Mouse (Mus musculus) heart, adult 18-20 months (tissue): ENCODE measurements around the gene Cox6b2. TPM values are rescaled to one million over a fixed set of nuclear protein-coding genes. Genes with fewer than 3 reads are reported as not detected.

Experiments used
- DNase-seq, 2 experiments: peaks; one replicate each; pipeline ENCODE4 v3.0.0; 2021 to 2022; ENCODE audit warnings: mixed read lengths in 1 of 2
- total RNA-seq, 2 experiments: library from RNA; stranded (reverse); gene quantifications; 2 replicates each; pipeline ENCODE4 v1.2.3; 2021

Cox6b2 gene
- total RNA-seq, 2 experiments from 2014 or later: 1.4 to 2.3 TPM

- no peak for DNase-seq
Measured at GRCm38 (mm10) chr7:4719276-4719675, 33.6 kb downstream of the Cox6b2 start.

- no peak for DNase-seq
Measured at GRCm38 (mm10) chr7:4716955-4717354, 35.9 kb downstream of the Cox6b2 start.

GRCm38 (mm10) chr7:4712594-4712993, 40.3 kb downstream of the Cox6b2 start:
- DNase-seq: no peak

GRCm38 (mm10) chr7:4705098-4705497, 47.8 kb downstream of the Cox6b2 start:
- DNase-seq: peak; percentile 15 to 49

GRCm38 (mm10) chr7:4703195-4703594, 49.7 kb downstream of the Cox6b2 start:
- DNase-seq: no peak

- no peak for DNase-seq
Measured at GRCm38 (mm10) chr7:4702334-4702733, 50.6 kb downstream of the Cox6b2 start.

Other genes with a start within 250 kb of the Cox6b2 start
- 10 to 100 TPM; 20.9 to 22.2 TPM for gene Tnnt1, start 236.7 kb downstream of the Cox6b2 start, total RNA-seq
- over 10,000 TPM; 10,363 to 11,433 TPM for gene Tnni3, start 228.9 kb downstream of the Cox6b2 start, total RNA-seq
- gene Dnaaf3, start 220.6 kb downstream of the Cox6b2 start, total RNA-seq: 1 to 10 TPM; 2.0 to 2.5 TPM
- 1 to 10 TPM in 1 of 2 experiments, under 1 TPM in 1; 0.36 to 1.3 TPM for gene Syt5, start 205.6 kb downstream of the Cox6b2 start, total RNA-seq
- gene Ptprh, start 149.1 kb downstream of the Cox6b2 start, total RNA-seq: not detected
- gene Tmem86b, start 121.7 kb downstream of the Cox6b2 start, total RNA-seq: 1 to 10 TPM; 3.8 to 6.5 TPM
- gene Ppp6r1, start 94.1 kb downstream of the Cox6b2 start, total RNA-seq: 10 to 100 TPM; 69.2 to 70.4 TPM
- 10 to 100 TPM; 33.8 to 38.5 TPM for gene Hspbp1, start 68.0 kb downstream of the Cox6b2 start, total RNA-seq
- 1 to 10 TPM; 1.1 to 1.2 TPM for gene Brsk1, start 62.5 kb downstream of the Cox6b2 start, total RNA-seq
- under 1 TPM in 1 of 2 experiments, not detected in 1; 0.10 TPM for gene Tmem150b, start 27.8 kb downstream of the Cox6b2 start, total RNA-seq
- 10 to 100 TPM in 1 of 2 experiments, 1 to 10 TPM in 1; 9.6 to 10.0 TPM for gene Kmt5c, start 13.0 kb downstream of the Cox6b2 start, total RNA-seq
- not detected for gene Fam71e2, start 18.2 kb upstream of the Cox6b2 start, total RNA-seq
- not detected for gene Il11, start 29.8 kb upstream of the Cox6b2 start, total RNA-seq
- gene Tmem190, start 29.8 kb upstream of the Cox6b2 start, total RNA-seq: not detected
- 1 to 10 TPM; 2.4 to 5.4 TPM for gene Tmem238, start 36.6 kb upstream of the Cox6b2 start, total RNA-seq
- 100 to 1,000 TPM; 468 to 578 TPM for gene Rpl28, start 39.8 kb upstream of the Cox6b2 start, total RNA-seq
- gene Ube2s, start 59.5 kb upstream of the Cox6b2 start, total RNA-seq: 100 to 1,000 TPM in 1 of 2 experiments, 10 to 100 TPM in 1; 93.4 to 105 TPM
- gene Shisa7, start 91.6 kb upstream of the Cox6b2 start, total RNA-seq: not detected
- 1 to 10 TPM; 3.5 to 6.3 TPM for gene Isoc2b, start 117.2 kb upstream of the Cox6b2 start, total RNA-seq
- 10 to 100 TPM; 55.3 to 57.3 TPM for gene Isoc2a, start 124.1 kb upstream of the Cox6b2 start, total RNA-seq
- gene Gm36210, start 153.4 kb upstream of the Cox6b2 start, total RNA-seq: not detected
- 1 to 10 TPM; 5.3 to 6.4 TPM for gene Zfp628, start 162.1 kb upstream of the Cox6b2 start, total RNA-seq
- gene Nat14, start 168.9 kb upstream of the Cox6b2 start, total RNA-seq: 1 to 10 TPM; 4.2 to 6.1 TPM
- gene Ssc5d, start 172.7 kb upstream of the Cox6b2 start, total RNA-seq: 1 to 10 TPM; 2.0 to 2.4 TPM
- 10 to 100 TPM; 25.9 to 30.0 TPM for gene Sbk2, start 211.3 kb upstream of the Cox6b2 start, total RNA-seq
- gene Sbk3, start 218.1 kb upstream of the Cox6b2 start, total RNA-seq: 10 to 100 TPM; 37.3 to 39.0 TPM
- gene Zfp579, start 243.1 kb upstream of the Cox6b2 start, total RNA-seq: 10 to 100 TPM; 11.0 to 12.6 TPM